Mouse (Mus musculus): ENCODE measurements around the gene B3galt5. TPM values are rescaled to one million over a fixed set of nuclear protein-coding genes. Genes with fewer than 3 reads are reported as not detected.

Gene B3galt5
- polyA plus RNA-seq, 1 experiment from 2014 or later: 1.7 TPM

DNA sequence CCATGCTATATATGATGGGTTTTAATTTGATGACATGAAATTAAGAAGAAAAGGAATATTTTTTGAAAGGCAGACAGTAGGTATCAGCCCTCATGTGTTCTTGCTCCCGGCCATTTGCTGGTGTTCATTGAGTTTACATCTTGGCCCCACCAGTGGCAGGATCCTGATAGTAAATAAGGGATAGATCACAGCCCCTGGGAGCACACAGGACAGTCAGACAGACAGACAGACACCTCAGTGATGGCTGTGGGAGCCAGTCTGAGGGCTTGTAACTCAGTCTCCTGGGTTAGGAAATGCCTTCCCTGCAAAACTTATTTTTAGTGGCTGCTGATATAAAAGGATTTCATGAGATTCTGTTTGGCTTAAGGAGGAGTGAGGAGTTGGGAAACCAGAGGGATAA lies 13.1 kb upstream of the B3galt5 start:
- no peak overlapping the region for H3K27ac ChIP-seq
- H3K4me3 ChIP-seq: no peak overlapping the region
- ATAC-seq (ENCODE audit: low FRiP score): no peak
- H3K27me3 ChIP-seq: no peaks in the 10 kb centered on the region
- H3K4me1 ChIP-seq: no peaks in the 10 kb centered on the region
- H3K9ac ChIP-seq: no peak overlapping the region
- WGBS: 87% methylated on average over 1 of the region's 1 CpGs
- no peaks in the 10 kb centered on the region for H3K36me3 ChIP-seq
- H3K9me3 ChIP-seq (replicated peaks): no peaks in the 10 kb centered on the region
- H3K4me2 ChIP-seq (replicated peaks): no peak overlapping the region

DNA sequence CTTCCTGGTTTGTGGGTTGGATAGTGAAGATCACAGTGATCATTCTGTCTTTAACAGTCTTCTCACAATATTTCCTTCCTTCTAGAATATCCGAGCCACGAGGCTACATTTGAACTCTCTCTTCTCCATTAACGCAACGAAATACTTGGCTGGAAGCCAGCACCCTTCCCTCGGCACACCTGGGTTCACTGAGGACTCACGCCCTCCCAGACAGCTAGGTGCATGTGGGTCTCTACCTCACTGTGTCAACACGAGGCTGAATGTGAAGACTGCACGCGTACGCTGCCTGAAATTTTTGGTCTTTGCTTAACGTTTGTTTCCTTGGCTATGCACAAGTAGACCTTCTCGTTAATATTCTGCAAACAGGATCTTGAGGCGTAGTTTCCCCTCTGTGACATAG lies 7.2 kb upstream of the B3galt5 start:
- Histone ChIP-seq H3K27me3 (no peaks in the 10 kb centered on the region), H3K36me3 (no peaks in the 10 kb centered on the region), H3K4me2 (replicated peaks) (no peak overlapping the region), H3K9ac (no peak overlapping the region), H3K4me1 (no peaks in the 10 kb centered on the region), H3K9me3 (replicated peaks) (no peaks in the 10 kb centered on the region), H3K27ac (no peak overlapping the region), H3K4me3 (no peak overlapping the region)
- ATAC-seq (ENCODE audit: low FRiP score): no peak
- 84% methylated on average over 13 of the region's 13 CpGs for WGBS

DNA sequence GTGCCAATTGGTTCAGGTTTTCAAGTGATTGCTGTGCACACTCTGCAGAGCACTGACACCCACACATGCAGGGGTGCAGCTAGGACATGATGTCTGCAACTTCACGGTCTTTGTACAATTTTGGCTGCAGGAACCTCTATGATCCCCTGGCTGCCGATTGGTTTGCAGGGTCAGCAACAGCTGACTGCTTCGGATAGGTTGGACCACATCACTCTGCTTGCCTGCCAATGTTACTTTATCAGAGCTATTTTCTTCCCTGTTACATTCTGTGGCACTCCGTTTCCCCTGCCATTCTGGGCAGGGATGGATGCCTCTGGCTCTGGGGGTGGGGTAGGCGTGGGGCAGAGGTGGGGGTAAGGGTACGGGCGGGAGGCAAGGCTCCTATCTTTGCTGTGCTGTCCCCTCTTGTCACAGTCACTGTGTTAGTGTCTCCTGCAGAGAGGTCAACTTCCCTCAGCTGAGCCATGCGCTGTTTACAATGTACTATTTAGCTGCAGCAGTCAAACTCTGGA lies 6.5 kb upstream of the B3galt5 start:
- ATAC-seq (ENCODE audit: low FRiP score): no peak
- H3K36me3 ChIP-seq: no peaks in the 10 kb centered on the region
- no peaks in the 10 kb centered on the region for H3K27me3 ChIP-seq
- H3K9ac ChIP-seq: no peak overlapping the region
- H3K4me1 ChIP-seq: no peaks in the 10 kb centered on the region
- no peak overlapping the region for H3K4me3 ChIP-seq
- H3K4me2 ChIP-seq (replicated peaks): no peak overlapping the region
- H3K9me3 ChIP-seq (replicated peaks): no peaks in the 10 kb centered on the region
- no peak overlapping the region for H3K27ac ChIP-seq
- 50% methylated on average over 8 of the region's 8 CpGs for WGBS

- Histone ChIP-seq H3K27me3 (no peaks in the 10 kb centered on the region), H3K9me3 (replicated peaks) (no peaks in the 10 kb centered on the region), H3K9ac (no peak overlapping the region), H3K4me1 (peaks cover under 1% of the 10 kb centered on the region; the same call in 1 of the 2 replicates), H3K4me2 (replicated peaks) (no peak overlapping the region), H3K4me3 (no peak overlapping the region), H3K36me3 (no peaks in the 10 kb centered on the region), H3K27ac (no peak overlapping the region)
- peak; percentile 71; the same call in 1 of the 2 replicates for ATAC-seq (ENCODE audit: low FRiP score)
- WGBS: 29% methylated on average over 11 of the region's 11 CpGs
Observed at GRCm38 (mm10) chr16:96230411-96230810, 5.2 kb upstream of the B3galt5 start.

GRCm38 (mm10) chr16:96231251-96231650 lies 4.3 kb upstream of the B3galt5 start:
- no peak for ATAC-seq (ENCODE audit: low FRiP score)

GRCm38 (mm10) chr16:96231974-96232373 lies 3.6 kb upstream of the B3galt5 start:
- WGBS: 83% methylated on average over 8 of the region's 8 CpGs
- Histone ChIP-seq H3K4me1 (peaks cover 4% of the 10 kb centered on the region; the same call in 1 of the 2 replicates), H3K4me2 (replicated peaks) (no peak overlapping the region), H3K36me3 (no peaks in the 10 kb centered on the region), H3K4me3 (no peak overlapping the region), H3K9me3 (replicated peaks) (no peaks in the 10 kb centered on the region), H3K9ac (no peak overlapping the region), H3K27me3 (no peaks in the 10 kb centered on the region), H3K27ac (no peak overlapping the region)
- no peak for ATAC-seq (ENCODE audit: low FRiP score)

More at GRCm38 (mm10) chr16:96231251-96231650, 4.3 kb upstream of the B3galt5 start:
- Histone ChIP-seq H3K36me3 (no peaks in the 10 kb centered on the region), H3K9me3 (replicated peaks) (no peaks in the 10 kb centered on the region), H3K9ac (no peak overlapping the region), H3K4me2 (replicated peaks) (no peak overlapping the region), H3K4me3 (no peak overlapping the region), H3K4me1 (peaks cover 4% of the 10 kb centered on the region; the same call in 1 of the 2 replicates), H3K27me3 (no peaks in the 10 kb centered on the region), H3K27ac (no peak overlapping the region)
- WGBS: 93% methylated on average over 4 of the region's 4 CpGs

DNA sequence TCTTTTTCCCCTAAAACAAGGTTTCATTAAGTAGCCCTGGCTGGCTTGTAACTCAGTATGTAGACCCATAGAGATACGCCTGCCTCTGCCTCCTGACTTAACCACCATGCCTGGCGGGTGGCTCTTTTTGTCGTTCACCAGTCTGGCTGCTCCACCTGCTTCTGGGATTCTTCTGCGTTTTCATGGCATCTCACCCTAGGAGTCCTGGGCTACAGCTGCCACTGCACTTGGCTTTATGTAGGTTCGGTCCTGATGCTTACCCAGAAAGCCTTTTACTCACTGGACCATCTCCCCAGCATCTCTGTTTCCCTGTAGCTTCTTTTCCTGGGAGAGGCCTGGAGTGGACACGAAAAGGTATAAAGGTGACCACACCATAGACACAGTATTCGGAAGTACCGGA lies 1.6 kb upstream of the B3galt5 start:
- Histone ChIP-seq H3K4me1 (peaks cover 4% of the 10 kb centered on the region; the same call in 1 of the 2 replicates), H3K4me2 (replicated peaks) (no peak overlapping the region), H3K9me3 (replicated peaks) (no peaks in the 10 kb centered on the region), H3K4me3 (no peak overlapping the region), H3K9ac (no peak overlapping the region), H3K27ac (no peak overlapping the region), H3K36me3 (no peaks in the 10 kb centered on the region), H3K27me3 (no peaks in the 10 kb centered on the region)
- ATAC-seq (ENCODE audit: low FRiP score): no peak
- 89% methylated on average over 8 of the region's 8 CpGs for WGBS

- ATAC-seq (ENCODE audit: low FRiP score): no peak
- no peaks in the 10 kb centered on the region for H3K36me3 ChIP-seq
- no peak overlapping the region for H3K4me2 ChIP-seq (replicated peaks)
- H3K4me1 ChIP-seq: no peaks in the 10 kb centered on the region
- 85% methylated on average over 6 of the region's 6 CpGs for WGBS
- no peak overlapping the region for H3K9ac ChIP-seq
- no peak overlapping the region for H3K4me3 ChIP-seq
- no peaks in the 10 kb centered on the region; the same call in 1 of the 2 replicates for H3K9me3 ChIP-seq (replicated peaks)
- H3K27ac ChIP-seq: no peak overlapping the region
- no peaks in the 10 kb centered on the region for H3K27me3 ChIP-seq
Observed at GRCm38 (mm10) chr16:96244496-96244895, 8.9 kb downstream of the B3galt5 start.

- H3K27ac ChIP-seq: no peak overlapping the region
- H3K4me3 ChIP-seq: no peak overlapping the region
- H3K4me1 ChIP-seq: no peaks in the 10 kb centered on the region
- ATAC-seq (ENCODE audit: low FRiP score): no peak
- H3K36me3 ChIP-seq: no peaks in the 10 kb centered on the region
- H3K9ac ChIP-seq: no peak overlapping the region
- 78% methylated on average over 7 of the region's 7 CpGs for WGBS
- H3K27me3 ChIP-seq: no peaks in the 10 kb centered on the region
- H3K4me2 ChIP-seq (replicated peaks): no peak overlapping the region
- no peaks in the 10 kb centered on the region; the same call in 1 of the 2 replicates for H3K9me3 ChIP-seq (replicated peaks)
Observed at GRCm38 (mm10) chr16:96249635-96250034, 14.0 kb downstream of the B3galt5 start.

DNA sequence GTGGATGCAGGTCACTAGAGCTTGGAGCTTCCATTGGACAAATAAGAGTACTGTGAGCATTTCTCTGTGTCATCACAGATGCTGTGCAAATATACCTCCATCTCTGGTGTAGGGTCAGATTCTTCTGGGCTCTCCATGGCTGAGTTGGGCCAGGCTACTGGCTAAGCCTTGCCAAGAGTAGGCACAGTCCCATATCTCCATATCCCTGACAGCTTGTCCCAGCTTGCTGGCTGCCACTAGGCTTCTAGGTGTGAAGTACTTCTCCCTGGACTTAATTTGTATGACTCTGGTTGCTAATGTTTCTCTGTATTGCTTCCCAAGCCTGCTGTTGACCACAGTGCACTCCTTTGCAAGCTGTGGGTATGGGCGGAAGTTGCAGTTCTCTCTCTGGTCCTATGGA lies 16.5 kb downstream of the B3galt5 start:
- no peaks in the 10 kb centered on the region for H3K9me3 ChIP-seq (replicated peaks)
- no peak for ATAC-seq (ENCODE audit: low FRiP score)
- no peak overlapping the region for H3K9ac ChIP-seq
- no peaks in the 10 kb centered on the region for H3K27me3 ChIP-seq
- H3K4me2 ChIP-seq (replicated peaks): no peak overlapping the region
- no peak overlapping the region for H3K4me3 ChIP-seq
- no peaks in the 10 kb centered on the region for H3K4me1 ChIP-seq
- H3K36me3 ChIP-seq: no peaks in the 10 kb centered on the region
- no peak overlapping the region for H3K27ac ChIP-seq
- WGBS: 87% methylated on average over 1 of the region's 1 CpGs

- H3K27ac ChIP-seq: no peak overlapping the region
- ATAC-seq (ENCODE audit: low FRiP score): no peak
- H3K9ac ChIP-seq: no peak overlapping the region
- WGBS: 90% methylated on average over 8 of the region's 8 CpGs
- no peaks in the 10 kb centered on the region for H3K9me3 ChIP-seq (replicated peaks)
- H3K4me1 ChIP-seq: no peaks in the 10 kb centered on the region
- no peak overlapping the region for H3K4me2 ChIP-seq (replicated peaks)
- no peak overlapping the region for H3K4me3 ChIP-seq
- H3K36me3 ChIP-seq: no peaks in the 10 kb centered on the region
- no peaks in the 10 kb centered on the region for H3K27me3 ChIP-seq
Observed at GRCm38 (mm10) chr16:96258429-96258828, 22.8 kb downstream of the B3galt5 start.

- no peaks in the 10 kb centered on the region for H3K4me1 ChIP-seq
Observed at GRCm38 (mm10) chr16:96271736-96272135, 36.1 kb downstream of the B3galt5 start.

GRCm38 (mm10) chr16:96272929-96273619 lies 37.5 kb downstream of the B3galt5 start:
- no peaks in the 10 kb centered on the region for H3K9me3 ChIP-seq (replicated peaks)
- H3K4me3 ChIP-seq: no peak overlapping the region
- ATAC-seq (ENCODE audit: low FRiP score): no peak
- H3K4me1 ChIP-seq: no peaks in the 10 kb centered on the region
- WGBS: 59% methylated on average over 14 of the region's 14 CpGs
- H3K9ac ChIP-seq: no peak overlapping the region
- no peak overlapping the region for H3K4me2 ChIP-seq (replicated peaks)
- H3K27ac ChIP-seq: no peak overlapping the region
- H3K27me3 ChIP-seq: no peaks in the 10 kb centered on the region
- H3K36me3 ChIP-seq: no peaks in the 10 kb centered on the region

More at GRCm38 (mm10) chr16:96271736-96272135, 36.1 kb downstream of the B3galt5 start:
- no peaks in the 10 kb centered on the region for H3K9me3 ChIP-seq (replicated peaks)
- no peak overlapping the region for H3K4me3 ChIP-seq
- no peaks in the 10 kb centered on the region for H3K36me3 ChIP-seq
- H3K27me3 ChIP-seq: no peaks in the 10 kb centered on the region
- no peak overlapping the region for H3K4me2 ChIP-seq (replicated peaks)
- H3K9ac ChIP-seq: no peak overlapping the region
- ATAC-seq (ENCODE audit: low FRiP score): no peak
- H3K27ac ChIP-seq: no peak overlapping the region
- WGBS: 87% methylated on average over 2 of the region's 2 CpGs
